Mouse (Mus musculus): ENCODE results near the gene Prr5.

DNA sequence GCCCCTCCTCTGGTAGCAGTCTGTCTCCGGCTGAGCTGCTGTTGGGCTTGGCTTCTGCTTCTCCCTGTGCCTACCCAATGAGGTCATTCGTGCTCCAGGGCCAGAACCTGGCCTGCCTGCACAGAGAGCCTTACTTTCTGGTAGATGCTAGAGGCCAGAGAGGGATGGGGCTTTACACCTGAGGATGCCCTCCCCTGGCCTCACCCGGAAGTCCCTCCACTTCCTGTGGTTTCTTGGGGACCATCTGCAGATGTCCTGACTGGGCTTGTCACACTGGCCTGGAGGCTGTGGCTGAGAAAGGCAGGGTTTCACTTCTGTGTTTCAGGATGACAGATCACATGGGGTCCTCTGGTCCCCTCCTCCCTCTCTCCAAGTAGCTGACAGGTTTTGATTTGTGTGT is 16.0 kb downstream of the Prr5 start:
- no peak for TF ChIP-seq POLR2A (IDR thresholded peaks at IDR 0.05; ENCODE audit: insufficient read length, low read depth)
- TF ChIP-seq E2F4 (IDR thresholded peaks at IDR 0.05; ENCODE audit: insufficient read depth), result no peak
- TF ChIP-seq MAX (IDR thresholded peaks at IDR 0.05; ENCODE audit: low read depth), result no peak
